Mouse (Mus musculus) midbrain, embryonic 14.5 days (tissue): ENCODE measurements at regions not wholly inside any gene's neighbourhood (a gene's known extent, or its start where the extent isn't known, plus 50 kb on each side); places are given as distances from the start of the nearest gene placed in this dataset.
A peak's percentile ranks its signal among the peaks of the same experiment; 100 is the strongest.
"Not testable (repeated sequence)": the region's sequence is repeated elsewhere in the genome, so short reads cannot be mapped to it uniquely, and the experiment has no call there.

Source experiments
- ATAC-seq: fragments of 200-750 bp; cut with Nextera tagmentation; 2 replicates; pipeline ENCODE4 v1.8.0; 2017; ENCODE audit warnings: moderate number of reproducible peaks, moderate library complexity; ENCODE audit not compliant: low FRiP score, low TSS enrichment
- DNase-seq: peaks from one replicate; pipeline ENCODE4 v3.0.0-alpha.2; 2015
- H3K27ac ChIP-seq: fragments of 300-500 bp; sonication (generic); replicated peaks from 2 replicates; pipeline ENCODE4 v1.5.1; 2014; ENCODE audit warnings: mild to moderate bottlenecking, low read depth, low read length, moderate library complexity
- H3K27me3 ChIP-seq: fragments of 300-500 bp; sonication (generic); 2 replicates; pipeline ENCODE4 v1.6.1; 2014; ENCODE audit warnings: low read length, control low read depth, mixed read lengths; ENCODE audit not compliant: control insufficient read depth, insufficient read depth
- H3K36me3 ChIP-seq: fragments of 300-500 bp; sonication (generic); 2 replicates; pipeline ENCODE4 v1.6.1; 2014; ENCODE audit warnings: low read length, control low read depth; ENCODE audit not compliant: control insufficient read depth, insufficient read depth
- H3K4me1 ChIP-seq: fragments of 300-500 bp; sonication (generic); 2 replicates; pipeline ENCODE4 v1.6.1; 2014; ENCODE audit warnings: mild to moderate bottlenecking, antibody characterized with exemption, low read length, control low read depth; ENCODE audit not compliant: control insufficient read depth, insufficient read depth
- H3K4me2 ChIP-seq: fragments of 300-500 bp; sonication (generic); 2 replicates; pipeline ENCODE4 v1.6.1; 2014; ENCODE audit warnings: mild to moderate bottlenecking, low read length, moderate library complexity
- H3K4me3 ChIP-seq: fragments of 300-500 bp; sonication (generic); replicated peaks from 2 replicates; pipeline ENCODE4 v1.5.1; 2014; ENCODE audit warnings: low read depth, low read length
- H3K9ac ChIP-seq: fragments of 300-500 bp; sonication (generic); replicated peaks from 2 replicates; pipeline ENCODE4 v1.6.1; 2014; ENCODE audit warnings: mild to moderate bottlenecking, low read length, moderate library complexity
- H3K9me3 ChIP-seq: fragments of 300-500 bp; sonication (generic); 2 replicates; pipeline ENCODE4 v1.6.1; 2016; ENCODE audit warnings: low read length, control low read depth, mixed read lengths; ENCODE audit not compliant: control insufficient read depth
- WGBS: fragments of 180-500 bp; shearing (Covaris S2); extraction: QIAGEN DNeasy Blood & Tissue Kit; methylation state at CpG from one replicate; pipeline ENCODE4 v1.1.7; 2014; 5-methylcytosine and 5-hydroxymethylcytosine counted together

DNA sequence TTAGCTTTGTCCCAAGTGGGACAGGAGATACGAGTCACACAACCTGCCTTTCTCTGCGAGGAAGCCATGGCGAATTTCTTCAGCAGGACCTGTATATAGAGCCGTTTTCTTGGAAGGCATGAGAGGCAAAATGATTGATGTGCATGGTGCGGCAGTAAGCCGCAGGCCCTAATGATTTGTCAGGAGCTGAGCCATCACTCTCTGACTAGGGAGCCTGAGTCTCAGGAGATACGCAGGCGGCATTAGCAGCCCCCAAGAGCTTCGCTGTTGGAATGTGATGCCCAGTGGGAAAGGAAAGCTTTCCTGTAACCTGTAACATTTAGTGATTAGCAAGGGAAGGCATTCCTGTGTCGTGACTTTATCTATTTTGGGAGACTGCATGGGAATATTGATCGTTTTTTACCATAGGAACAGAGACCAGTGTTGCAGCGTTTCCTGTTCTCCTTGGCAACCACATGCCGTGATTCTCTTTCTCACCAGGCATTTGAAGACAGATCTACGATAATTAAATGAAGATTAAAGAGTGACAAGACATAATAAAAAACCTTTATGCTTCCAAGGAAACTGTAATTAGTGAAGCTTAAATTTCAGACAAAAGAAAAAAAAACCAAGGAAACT is 310.2 kb downstream of the Arl6ip6 start:
- H3K27me3 ChIP-seq: no peaks in the 10 kb centered on the region
- ATAC-seq (peak; percentile 50; the same call in 1 of the 2 replicates), DNase-seq (peak; percentile 59)
- H3K4me1 ChIP-seq: peaks cover 2% of the 10 kb centered on the region; the same call in 1 of the 2 replicates
- H3K9ac ChIP-seq: peak overlapping the region; percentile 37; the same call in 1 of the 2 replicates
- 30% methylated on average over 14 of the region's 14 CpGs for WGBS
- peak overlapping the region; percentile 48 for H3K4me2 ChIP-seq
- H3K27ac ChIP-seq: peak overlapping the region; percentile 66
- H3K4me3 ChIP-seq: 0 out of 2 replicates have a peak overlapping the region, but pooled peaks have one; percentile 13
- no peaks in the 10 kb centered on the region for H3K9me3 ChIP-seq
- no peaks in the 10 kb centered on the region for H3K36me3 ChIP-seq

DNA sequence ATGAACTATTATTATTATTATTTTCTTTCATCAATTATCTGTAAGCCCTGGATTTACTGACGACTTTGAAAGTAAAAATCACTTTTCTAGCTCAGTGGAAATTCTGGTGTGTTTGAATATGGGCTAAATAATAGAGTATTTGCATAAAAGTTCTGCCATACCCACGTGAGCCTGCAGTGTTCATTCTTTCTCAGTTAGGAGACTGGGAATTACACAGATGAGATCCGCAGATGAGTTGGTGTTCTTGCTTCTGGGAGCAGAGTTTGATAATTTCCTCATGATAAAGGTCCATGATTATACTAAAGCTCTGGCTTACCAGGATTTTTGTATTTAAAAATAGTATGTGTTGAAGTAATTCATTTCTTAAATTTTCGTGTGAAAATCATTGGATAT is 310.7 kb downstream of the Arl6ip6 start:
- Histone ChIP-seq H3K4me3 (no peak overlapping the region), H3K36me3 (no peaks in the 10 kb centered on the region), H3K9ac (no peak overlapping the region), H3K27ac (no peak overlapping the region), H3K9me3 (no peaks in the 10 kb centered on the region), H3K27me3 (no peaks in the 10 kb centered on the region), H3K4me1 (peaks cover 2% of the 10 kb centered on the region; the same call in 1 of the 2 replicates), H3K4me2 (no peak overlapping the region)
- ATAC-seq (no peak), DNase-seq (no peak)
- WGBS: 47% methylated on average over 4 of the region's 4 CpGs

DNA sequence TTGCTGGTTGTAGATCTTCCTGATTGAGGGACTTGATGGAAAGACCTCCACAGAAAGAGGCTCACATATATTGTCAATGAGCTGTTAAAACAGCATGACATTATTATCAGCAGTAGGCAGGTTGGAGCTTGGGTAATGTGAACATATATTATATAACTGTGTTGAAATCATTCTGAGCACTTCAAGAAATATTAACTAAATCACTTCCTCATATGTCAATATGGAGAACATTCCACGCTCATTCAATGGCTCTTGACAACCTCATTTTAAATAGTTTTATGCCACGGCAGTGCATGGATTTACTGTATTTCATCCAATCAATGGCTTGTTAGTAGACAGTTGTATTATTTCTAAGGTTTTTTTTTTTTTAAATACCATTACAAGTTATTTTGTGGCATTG is 350.6 kb downstream of the Arl6ip6 start:
- no peak overlapping the region for H3K4me3 ChIP-seq
- H3K9me3 ChIP-seq: no peaks in the 10 kb centered on the region
- H3K27me3 ChIP-seq: no peaks in the 10 kb centered on the region
- no peak overlapping the region for H3K9ac ChIP-seq
- no peak for DNase-seq
- 92% methylated on average over 2 of the region's 2 CpGs for WGBS
- H3K36me3 ChIP-seq: no peaks in the 10 kb centered on the region
- ATAC-seq: no peak
- no peaks in the 10 kb centered on the region for H3K4me1 ChIP-seq
- no peak overlapping the region for H3K4me2 ChIP-seq
- no peak overlapping the region for H3K27ac ChIP-seq

DNA sequence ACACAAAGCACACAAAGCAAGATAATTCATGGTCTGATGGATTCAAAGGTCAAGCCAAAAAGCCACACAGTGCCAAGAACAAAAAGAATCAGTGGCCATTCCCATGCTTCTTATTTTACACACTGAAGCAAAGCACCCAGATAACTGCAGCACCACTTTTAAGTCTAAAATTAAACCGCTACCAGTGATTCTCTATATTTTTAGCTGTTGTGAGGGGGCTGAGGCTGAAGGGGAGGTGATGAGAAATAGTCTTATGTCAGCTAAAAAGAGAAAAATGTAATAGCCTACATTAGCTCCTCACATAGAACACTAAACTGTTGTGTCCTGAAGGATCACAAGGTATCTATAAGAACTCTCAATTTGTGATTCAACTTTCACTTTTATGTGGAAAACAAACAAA is 382.5 kb downstream of the Arl6ip6 start:
- Histone ChIP-seq H3K4me1 (no peaks in the 10 kb centered on the region), H3K27me3 (no peaks in the 10 kb centered on the region), H3K9me3 (no peaks in the 10 kb centered on the region), H3K36me3 (no peaks in the 10 kb centered on the region), H3K4me2 (no peak overlapping the region), H3K4me3 (no peak overlapping the region), H3K9ac (no peak overlapping the region), H3K27ac (no peak overlapping the region)
- ATAC-seq: no peak
- DNase-seq: no peak
- 39% methylated on average over 1 of the region's 1 CpGs for WGBS

DNA sequence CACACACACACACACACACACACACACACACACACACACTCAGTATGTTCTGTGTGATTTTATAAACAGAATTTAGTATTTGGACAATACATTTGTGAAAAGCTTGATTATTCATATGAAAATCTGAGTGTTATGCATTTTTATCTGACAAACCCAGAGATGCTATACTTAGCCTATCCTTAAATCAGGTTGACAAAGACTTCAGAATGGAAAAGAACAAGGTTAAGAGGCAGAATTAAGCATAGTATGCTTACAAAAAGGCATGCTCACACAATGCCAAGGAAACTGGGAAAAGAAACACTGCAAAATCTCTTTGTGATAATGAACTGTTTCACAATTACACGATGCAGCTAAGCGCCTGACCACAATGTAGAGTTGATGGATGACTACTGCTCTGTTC is 414.3 kb downstream of the Arl6ip6 start:
- Histone ChIP-seq H3K27ac (no peak overlapping the region), H3K4me2 (no peak overlapping the region), H3K27me3 (no peaks in the 10 kb centered on the region), H3K4me1 (no peaks in the 10 kb centered on the region), H3K9me3 (no peaks in the 10 kb centered on the region), H3K9ac (no peak overlapping the region), H3K36me3 (no peaks in the 10 kb centered on the region), H3K4me3 (no peak overlapping the region)
- ATAC-seq (no peak), DNase-seq (no peak)
- WGBS: 90% methylated on average over 2 of the region's 2 CpGs

DNA sequence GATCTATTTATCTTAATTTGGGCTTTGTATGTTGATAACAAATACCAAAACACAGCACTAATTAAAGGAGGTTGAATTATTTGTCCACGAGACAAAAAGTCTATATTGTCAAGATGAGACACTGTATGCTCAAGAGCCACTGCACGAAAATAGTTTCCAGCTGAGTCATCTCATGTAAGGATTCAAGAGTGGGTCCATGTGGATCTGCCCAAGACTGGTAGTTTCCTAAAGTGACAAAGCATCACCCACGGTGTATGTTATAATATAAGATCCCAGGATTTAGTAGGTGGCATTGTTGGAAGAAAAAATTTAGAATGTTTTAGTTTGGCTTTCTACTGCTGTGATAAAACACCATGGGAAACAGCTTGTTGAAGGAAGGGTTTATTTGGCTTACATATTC is 428.2 kb downstream of the Arl6ip6 start:
- Histone ChIP-seq H3K27ac (no peak overlapping the region), H3K36me3 (no peaks in the 10 kb centered on the region), H3K27me3 (no peaks in the 10 kb centered on the region), H3K9ac (no peak overlapping the region), H3K4me1 (no peaks in the 10 kb centered on the region), H3K4me2 (no peak overlapping the region), H3K4me3 (no peak overlapping the region), H3K9me3 (no peaks in the 10 kb centered on the region)
- ATAC-seq (no peak), DNase-seq (no peak)
- 92% methylated on average over 3 of the region's 3 CpGs for WGBS

DNA sequence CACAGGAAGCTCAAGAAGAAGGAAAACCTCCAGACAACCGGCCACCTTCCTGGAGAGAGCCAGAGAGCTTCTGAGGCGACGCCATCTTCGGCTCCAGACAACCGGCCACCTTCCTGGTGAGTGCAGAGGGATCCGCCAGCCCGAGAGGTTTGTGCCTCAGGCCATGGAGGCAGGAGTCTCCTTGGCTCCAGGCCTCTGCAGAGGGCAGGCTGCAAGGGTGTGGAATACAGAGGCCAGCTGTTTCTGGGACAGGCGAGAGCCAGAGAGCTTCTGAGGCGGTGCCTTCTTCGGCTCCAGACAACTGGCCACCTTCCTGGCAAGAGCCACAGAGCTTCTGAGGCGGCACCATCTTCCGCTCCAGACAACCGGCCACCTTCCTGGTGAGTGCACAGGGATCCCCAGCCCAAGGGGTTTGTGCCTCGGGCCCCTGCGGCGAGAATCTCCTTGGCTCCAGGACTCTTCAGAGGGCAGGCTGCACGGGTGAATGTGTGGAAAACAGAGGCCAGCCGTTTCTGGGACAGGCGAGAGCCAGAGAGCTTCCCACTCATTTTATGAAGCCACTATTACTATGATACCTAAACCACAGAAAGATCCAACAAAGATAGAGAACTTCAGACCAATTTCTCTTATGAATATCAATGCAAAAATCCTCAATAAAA is 441.4 kb downstream of the Arl6ip6 start:
- not testable (repeated sequence) for H3K27ac ChIP-seq, H3K9ac ChIP-seq, ATAC-seq, H3K36me3 ChIP-seq, H3K4me1 ChIP-seq, H3K4me2 ChIP-seq, DNase-seq, H3K9me3 ChIP-seq, H3K27me3 ChIP-seq, H3K4me3 ChIP-seq
- WGBS: 74% methylated on average over 19 of the region's 19 CpGs

DNA sequence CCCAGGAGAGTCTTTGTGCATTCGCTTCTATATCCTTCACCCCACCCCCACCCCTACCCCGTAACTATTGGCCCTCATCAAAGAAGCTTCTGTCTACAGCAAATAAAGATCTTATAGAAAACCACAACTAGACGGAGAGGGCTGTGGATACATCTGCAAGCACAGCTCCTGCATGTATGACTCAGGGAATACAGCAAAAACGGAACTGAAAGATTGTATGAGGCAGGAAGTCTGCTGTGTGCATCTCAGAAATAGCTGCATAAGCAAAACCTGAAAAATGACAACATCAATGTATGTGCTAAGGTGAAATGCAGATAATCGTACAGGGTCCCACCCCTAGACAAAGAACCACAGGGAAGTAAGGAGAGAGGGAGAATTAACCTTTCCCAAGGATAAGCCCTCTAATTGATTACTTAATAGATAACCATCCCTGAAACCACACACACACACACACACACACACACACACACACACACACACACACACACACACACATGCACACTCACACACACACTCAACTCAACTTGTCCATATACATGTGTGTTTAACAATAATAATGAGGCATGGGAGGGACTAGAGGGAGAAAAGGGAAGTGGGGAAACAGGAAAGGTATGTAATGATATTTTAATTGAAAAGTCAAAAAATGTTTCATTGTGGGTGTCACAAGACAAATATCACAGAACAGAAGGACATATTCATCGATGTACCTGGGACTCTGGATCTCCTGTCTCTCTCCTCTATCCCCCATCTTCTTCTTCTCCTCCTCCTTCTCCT is 416.6 kb downstream of the Rprm start:
- no peak overlapping the region for H3K4me3 ChIP-seq
- no peaks in the 10 kb centered on the region for H3K27me3 ChIP-seq
- H3K36me3 ChIP-seq: no peaks in the 10 kb centered on the region
- H3K9ac ChIP-seq: no peak overlapping the region
- H3K4me1 ChIP-seq: no peaks in the 10 kb centered on the region
- DNase-seq: no peak
- ATAC-seq: no peak
- H3K9me3 ChIP-seq: no peaks in the 10 kb centered on the region
- no peak overlapping the region for H3K4me2 ChIP-seq
- no peak overlapping the region for H3K27ac ChIP-seq
- 78% methylated on average over 6 of the region's 6 CpGs for WGBS
